Mouse (Mus musculus) left cerebral cortex, postnatal 25 days (tissue): ENCODE results near the gene Vmn1r91. TPM values are rescaled to one million over a fixed set of nuclear protein-coding genes. Genes with fewer than 3 reads are reported as not detected.
"Not testable (repeated sequence)": the region's sequence is repeated elsewhere in the genome, so short reads cannot be mapped to it uniquely, and the experiment has no call there.

Source experiments
- DNase-seq, 2 experiments: peaks; one replicate each; pipeline ENCODE4 v3.0.0; 2022; ENCODE audit warnings: low spot score in 2 of 2, mixed read lengths in 1 of 2
- intact Hi-C: fragments of 180-260 bp; cut with DNase I; formaldehyde crosslinking; loops from one replicate; pipeline ENCODE4 v1.15.1; 2025
- total RNA-seq, 2 experiments: library from RNA; stranded (reverse); gene quantifications; 2 replicates each; pipeline ENCODE4 v1.2.3; 2021

The Vmn1r91 gene
- not detected for total RNA-seq

DNA sequence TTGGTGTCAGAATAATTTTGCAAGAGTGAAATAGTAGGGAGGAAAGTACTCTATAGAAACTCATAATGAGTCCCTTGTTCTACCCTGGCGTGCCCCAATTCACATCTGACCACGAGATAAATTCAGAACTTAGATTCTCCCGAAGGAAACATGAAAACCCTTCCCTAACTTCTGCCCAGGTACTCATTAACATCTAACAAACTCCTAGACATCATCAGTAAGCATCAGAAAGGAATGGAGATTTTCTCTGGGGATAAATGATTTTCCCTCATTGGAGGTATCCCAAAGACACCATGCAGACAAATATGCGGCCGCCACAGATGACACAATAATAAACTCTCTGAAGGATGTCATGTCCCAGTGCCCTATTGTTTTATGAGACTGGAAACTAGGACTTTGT is at the start of gene Vmn1r91:
Vmn1r91 (plus strand) TSS at position 301 of the 400 bp plus-strand sequence.
- intact Hi-C loops = not testable (repeated sequence)

DNA sequence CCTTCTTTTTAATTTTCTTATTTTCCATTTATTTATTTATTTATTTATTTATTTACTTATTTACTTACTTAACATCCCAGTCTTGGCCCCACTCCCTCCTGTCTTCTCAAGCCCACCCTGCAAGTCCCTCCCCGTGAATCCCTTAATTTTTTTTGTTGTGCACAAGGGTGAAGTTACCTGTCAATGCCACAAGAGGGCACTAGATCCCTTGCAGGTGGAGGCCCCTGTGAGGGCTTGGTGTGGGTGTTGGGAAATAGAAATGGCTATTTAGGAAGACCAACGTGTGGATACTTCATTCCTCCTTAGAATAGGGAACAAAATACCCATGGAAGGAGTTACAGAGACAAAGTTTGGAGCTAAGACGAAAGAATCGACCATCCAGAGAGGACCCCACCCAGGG is 35.4 kb upstream of the Vmn1r91 start:
- DNase-seq, intact Hi-C loops: not testable (repeated sequence)

More for the DNA sequence above, at the start of gene Vmn1r91:
- not testable (repeated sequence) for DNase-seq

DNA sequence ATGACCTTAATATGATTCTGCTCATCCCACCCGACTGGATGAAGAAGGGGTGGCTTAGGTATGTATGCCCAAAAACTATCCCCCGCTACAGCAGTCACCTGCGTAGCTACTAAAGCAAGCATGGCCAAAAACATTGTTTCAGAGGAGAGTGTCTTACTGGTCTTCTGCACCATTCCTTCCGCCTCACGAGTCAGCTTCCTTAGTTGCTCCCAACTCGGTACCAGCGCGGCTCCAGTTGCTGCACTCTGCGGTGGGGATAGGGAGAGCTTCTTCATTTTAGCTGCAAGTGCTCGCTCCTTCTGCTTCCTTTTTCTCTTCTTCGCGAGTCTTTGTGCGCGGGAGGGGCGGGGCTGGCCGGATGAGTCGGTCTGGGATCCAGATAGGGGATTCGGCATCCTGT is 21.4 kb upstream of the Vmn1r91 start:
- intact Hi-C loops, DNase-seq: not testable (repeated sequence)

DNA sequence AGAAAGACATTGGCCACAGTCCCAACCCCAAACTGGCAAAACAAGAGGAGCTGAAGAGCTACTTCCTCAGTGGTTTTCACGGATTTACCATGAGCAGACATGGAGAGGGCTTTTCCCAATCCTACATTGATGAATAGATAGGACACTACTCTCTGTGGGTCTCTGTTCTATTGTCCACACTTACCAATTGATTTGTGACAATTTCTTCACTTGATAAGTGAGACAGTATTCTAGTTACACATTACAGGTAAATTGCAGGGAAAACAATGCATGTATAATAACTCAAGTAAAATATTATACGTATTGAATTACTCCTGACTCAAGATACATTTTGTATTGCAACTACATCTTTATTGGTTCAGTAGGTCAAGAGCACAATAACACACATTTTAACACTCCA is 23.0 kb downstream of the Vmn1r91 start, which contains the start of gene Gm16442:
Gm16442 (minus strand) TSS at position 101 of the 400 bp plus-strand sequence.
- DNase-seq, intact Hi-C loops: not testable (repeated sequence)

DNA sequence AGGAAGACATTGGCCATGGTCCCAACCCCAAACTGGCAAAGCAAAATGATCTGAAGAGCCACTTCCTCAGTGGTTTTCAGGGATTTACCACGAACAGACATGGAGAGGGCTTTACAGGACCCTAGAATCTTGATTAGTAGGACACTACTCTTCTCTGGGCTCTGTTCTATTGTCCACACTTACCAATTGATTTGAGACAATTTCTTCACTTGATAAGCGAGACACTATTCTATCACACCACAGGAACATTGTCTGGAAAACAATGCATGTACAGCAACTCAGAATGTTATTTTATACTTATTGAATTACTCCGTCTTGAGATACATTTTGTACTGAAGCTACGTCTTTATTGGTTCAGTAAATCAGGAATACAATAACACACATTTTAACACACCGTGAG is 39.5 kb downstream of the Vmn1r91 start, which contains the start of gene Vmn1r93:
Vmn1r93 (minus strand) TSS at position 101 of the 400 bp plus-strand sequence.
- intact Hi-C loops, DNase-seq: not testable (repeated sequence)

Other genes with a start within 250 kb of the Vmn1r91 start
- 1 to 10 TPM; 2.3 to 2.5 TPM for gene Gm19345, start 247.7 kb upstream of the Vmn1r91 start, total RNA-seq
- not detected for gene Ceacam16, start 238.4 kb upstream of the Vmn1r91 start, total RNA-seq
- not detected for gene Ceacam19, start 211.7 kb upstream of the Vmn1r91 start, total RNA-seq
- gene Pvr, start 178.5 kb upstream of the Vmn1r91 start, total RNA-seq = 10 to 100 TPM; 10.7 to 13.3 TPM
- not detected for gene Igsf23, start 148.9 kb upstream of the Vmn1r91 start, total RNA-seq
- not detected for gene Ceacam20, start 134.3 kb upstream of the Vmn1r91 start, total RNA-seq
- gene Nlrp9b, start 108.2 kb upstream of the Vmn1r91 start, total RNA-seq = not detected
- not detected for gene Gm16442, start 22.9 kb downstream of the Vmn1r91 start, total RNA-seq
- not detected for gene Vmn1r93, start 39.4 kb downstream of the Vmn1r91 start, total RNA-seq
- not detected for gene Vmn1r94, start 68.7 kb downstream of the Vmn1r91 start, total RNA-seq
- not detected for gene Vmn1r95, start 94.0 kb downstream of the Vmn1r91 start, total RNA-seq
- gene Gm6164, start 105.9 kb downstream of the Vmn1r91 start, total RNA-seq = not detected
- not detected for gene Gm4498, start 134.1 kb downstream of the Vmn1r91 start, total RNA-seq
- not detected for gene Gm5890, start 163.2 kb downstream of the Vmn1r91 start, total RNA-seq
- not detected for gene Gm4133, start 234.4 kb downstream of the Vmn1r91 start, total RNA-seq